Mouse (Mus musculus) embryo, embryonic 11 days (tissue): ENCODE results near the gene Trpm2.
"Not testable (repeated sequence)": the region's sequence is repeated elsewhere in the genome, so short reads cannot be mapped to it uniquely, and the experiment has no call there.

ENCODE experiments used
- DNase-seq: peaks from one replicate; pipeline ENCODE4 v3.0.0-alpha.2; 2015

The Trpm2 gene

GRCm38 (mm10) chr10:77970481-77970880 is at the start of gene Trpm2:
TSS of gene Trpm2 (minus strand) at chr10:77970563.
- DNase-seq, result no peak

- not testable (repeated sequence) for DNase-seq
Measured at GRCm38 (mm10) chr10:78019984-78020383, 49.6 kb upstream of the Trpm2 start.

- no peak for DNase-seq
Measured at GRCm38 (mm10) chr10:78019291-78019690, 48.9 kb upstream of the Trpm2 start.

- DNase-seq, result peak; percentile 92
Measured at GRCm38 (mm10) chr10:78018797-78019203, 48.4 kb upstream of the Trpm2 start.

GRCm38 (mm10) chr10:78016366-78016765 is 46.0 kb upstream of the Trpm2 start:
- DNase-seq, result no peak

GRCm38 (mm10) chr10:78015489-78015888 is 45.1 kb upstream of the Trpm2 start:
- no peak for DNase-seq

- no peak for DNase-seq
Measured at GRCm38 (mm10) chr10:78012661-78013495, 42.5 kb upstream of the Trpm2 start.

GRCm38 (mm10) chr10:78011116-78011515 is 40.8 kb upstream of the Trpm2 start:
- DNase-seq, result not testable (repeated sequence)

- no peak for DNase-seq
Measured at GRCm38 (mm10) chr10:78010335-78010734, 40.0 kb upstream of the Trpm2 start.

- no peak for DNase-seq
Measured at GRCm38 (mm10) chr10:78009945-78010293, 39.6 kb upstream of the Trpm2 start, which contains the start of gene Pfkl. TSS of gene Pfkl (minus strand) at chr10:78010083.

GRCm38 (mm10) chr10:78009184-78009944 is 39.0 kb upstream of the Trpm2 start:
- peak; percentile 96 for DNase-seq

- no peak for DNase-seq
Measured at GRCm38 (mm10) chr10:78008169-78008568, 37.8 kb upstream of the Trpm2 start.

- DNase-seq, result no peak
Measured at GRCm38 (mm10) chr10:78007203-78007602, 36.8 kb upstream of the Trpm2 start.

GRCm38 (mm10) chr10:78005791-78006438 is 35.6 kb upstream of the Trpm2 start:
- no peak for DNase-seq

GRCm38 (mm10) chr10:78004479-78005100 is 34.2 kb upstream of the Trpm2 start:
- DNase-seq, result no peak

GRCm38 (mm10) chr10:78002316-78002715 is 32.0 kb upstream of the Trpm2 start:
- DNase-seq, result no peak

GRCm38 (mm10) chr10:78001796-78002195 is 31.4 kb upstream of the Trpm2 start:
- DNase-seq, result no peak

- no peak for DNase-seq
Measured at GRCm38 (mm10) chr10:78000200-78000599, 29.8 kb upstream of the Trpm2 start.

GRCm38 (mm10) chr10:77995639-77996038 is 25.3 kb upstream of the Trpm2 start:
- DNase-seq, result no peak

GRCm38 (mm10) chr10:77985775-77986174 is 15.4 kb upstream of the Trpm2 start:
- no peak for DNase-seq

- DNase-seq, result peak; percentile 87
Measured at GRCm38 (mm10) chr10:77984660-77985059, 14.3 kb upstream of the Trpm2 start.

GRCm38 (mm10) chr10:77978351-77979350 is 8.3 kb upstream of the Trpm2 start, which contains the start of gene 1810043G02Rik:
TSS of gene 1810043G02Rik (plus strand) at chr10:77978524.
- peak; percentile 99 for DNase-seq
